Mouse (Mus musculus): ENCODE results near the gene Kif21a. TPM values are rescaled to one million over a fixed set of nuclear protein-coding genes. Genes with fewer than 3 reads are reported as not detected.

Kif21a gene
- polyA plus RNA-seq, 1 experiment from 2014 or later = 63.1 TPM

- Histone ChIP-seq H3K4me1 (replicated peaks) (peaks cover 43% of the 10 kb centered on the region), H3K9me3 (no peaks in the 10 kb centered on the region), H3K27ac (no peak overlapping the region), H3K4me2 (replicated peaks) (peak overlapping the region; percentile 68), H3K9ac (replicated peaks) (peak overlapping the region; percentile 69), H3K27me3 (no peaks in the 10 kb centered on the region), H3K4me3 (replicated peaks) (peak overlapping the region; percentile 76), H3K36me3 (0 out of 2 replicates have a peak, but pooled peaks cover 5% of the 10 kb centered on the region)
- 31% methylated on average over 11 of the region's 11 CpGs for WGBS
- no peak for ATAC-seq
Observed at GRCm38 (mm10) chr15:91047627-91048026, 2.1 kb downstream of the Kif21a start.

GRCm38 (mm10) chr15:91046506-91046905 is 3.2 kb downstream of the Kif21a start:
- WGBS = 64% methylated on average over 8 of the region's 8 CpGs
- H3K27me3 ChIP-seq = no peaks in the 10 kb centered on the region
- no peak overlapping the region for H3K9ac ChIP-seq (replicated peaks)
- H3K4me1 ChIP-seq (replicated peaks) = peaks cover 41% of the 10 kb centered on the region
- H3K36me3 ChIP-seq = peaks cover 5% of the 10 kb centered on the region; the same call in 1 of the 2 replicates
- H3K4me2 ChIP-seq (replicated peaks) = peak overlapping the region; percentile 68
- peak overlapping the region; percentile 76 for H3K4me3 ChIP-seq (replicated peaks)
- H3K27ac ChIP-seq = no peak overlapping the region
- H3K9me3 ChIP-seq = no peaks in the 10 kb centered on the region
- ATAC-seq = no peak

- no peak for ATAC-seq
- Histone ChIP-seq H3K9ac (replicated peaks) (no peak overlapping the region), H3K27ac (no peak overlapping the region), H3K4me3 (replicated peaks) (no peak overlapping the region), H3K4me1 (replicated peaks) (peaks cover 49% of the 10 kb centered on the region), H3K27me3 (no peaks in the 10 kb centered on the region), H3K9me3 (no peaks in the 10 kb centered on the region), H3K4me2 (replicated peaks) (no peak overlapping the region), H3K36me3 (peaks cover 5% of the 10 kb centered on the region; the same call in 1 of the 2 replicates)
- 97% methylated on average over 4 of the region's 4 CpGs for WGBS
Observed at GRCm38 (mm10) chr15:91043263-91043662, 6.5 kb downstream of the Kif21a start.

- Histone ChIP-seq H3K27me3 (no peaks in the 10 kb centered on the region), H3K4me2 (replicated peaks) (no peak overlapping the region), H3K9ac (replicated peaks) (no peak overlapping the region), H3K27ac (no peak overlapping the region; the same call in 1 of the 2 replicates), H3K36me3 (peaks cover 2% of the 10 kb centered on the region; the same call in 1 of the 2 replicates), H3K9me3 (no peaks in the 10 kb centered on the region), H3K4me1 (replicated peaks) (peaks cover 52% of the 10 kb centered on the region), H3K4me3 (replicated peaks) (no peak overlapping the region)
- no peak for ATAC-seq
- WGBS = 75% methylated on average over 5 of the region's 5 CpGs
Observed at GRCm38 (mm10) chr15:91038860-91039259, 10.9 kb downstream of the Kif21a start.

- Histone ChIP-seq H3K4me1 (replicated peaks) (peaks cover 46% of the 10 kb centered on the region), H3K36me3 (peaks cover 13% of the 10 kb centered on the region), H3K9me3 (peaks cover 3% of the 10 kb centered on the region), H3K9ac (replicated peaks) (no peak overlapping the region), H3K27me3 (no peaks in the 10 kb centered on the region), H3K4me3 (replicated peaks) (no peak overlapping the region), H3K4me2 (replicated peaks) (no peak overlapping the region), H3K27ac (peak overlapping the region; percentile 35)
- no peak for ATAC-seq
- 53% methylated on average over 4 of the region's 4 CpGs for WGBS
Observed at GRCm38 (mm10) chr15:91034090-91034489, 15.7 kb downstream of the Kif21a start.

- no peak for ATAC-seq
- peaks cover 3% of the 10 kb centered on the region for H3K9me3 ChIP-seq
- H3K4me2 ChIP-seq (replicated peaks) = no peak overlapping the region
- H3K4me1 ChIP-seq (replicated peaks) = peaks cover 41% of the 10 kb centered on the region
- peaks cover 13% of the 10 kb centered on the region for H3K36me3 ChIP-seq
- no peaks in the 10 kb centered on the region for H3K27me3 ChIP-seq
- H3K4me3 ChIP-seq (replicated peaks) = no peak overlapping the region
- no peak overlapping the region for H3K27ac ChIP-seq
- H3K9ac ChIP-seq (replicated peaks) = no peak overlapping the region
- WGBS = 68% methylated on average over 6 of the region's 6 CpGs
Observed at GRCm38 (mm10) chr15:91033529-91033928, 16.2 kb downstream of the Kif21a start.

GRCm38 (mm10) chr15:91028962-91029361 is 20.8 kb downstream of the Kif21a start:
- 89% methylated on average over 10 of the region's 10 CpGs for WGBS
- peaks cover 22% of the 10 kb centered on the region for H3K4me1 ChIP-seq (replicated peaks)

GRCm38 (mm10) chr15:91028494-91028893 is 21.3 kb downstream of the Kif21a start:
- Histone ChIP-seq H3K9ac (replicated peaks) (no peak overlapping the region), H3K27ac (no peak overlapping the region), H3K4me3 (replicated peaks) (no peak overlapping the region), H3K4me1 (replicated peaks) (peaks cover 18% of the 10 kb centered on the region), H3K9me3 (peaks cover 3% of the 10 kb centered on the region), H3K36me3 (peaks cover 15% of the 10 kb centered on the region), H3K27me3 (no peaks in the 10 kb centered on the region), H3K4me2 (replicated peaks) (no peak overlapping the region)
- ATAC-seq = no peak
- WGBS = 86% methylated on average over 10 of the region's 10 CpGs

More at GRCm38 (mm10) chr15:91028962-91029361, 20.8 kb downstream of the Kif21a start:
- Histone ChIP-seq H3K4me3 (replicated peaks) (no peak overlapping the region), H3K27ac (no peak overlapping the region), H3K9me3 (peaks cover 3% of the 10 kb centered on the region), H3K27me3 (no peaks in the 10 kb centered on the region), H3K4me2 (replicated peaks) (no peak overlapping the region), H3K36me3 (peaks cover 15% of the 10 kb centered on the region), H3K9ac (replicated peaks) (no peak overlapping the region)
- no peak for ATAC-seq

GRCm38 (mm10) chr15:91022276-91022675 is 27.5 kb downstream of the Kif21a start:
- Histone ChIP-seq H3K36me3 (peaks cover under 1% of the 10 kb centered on the region; the same call in 1 of the 2 replicates), H3K4me1 (replicated peaks) (peaks cover 55% of the 10 kb centered on the region), H3K9ac (replicated peaks) (no peak overlapping the region), H3K27ac (peak overlapping the region; percentile 67), H3K27me3 (no peaks in the 10 kb centered on the region), H3K4me2 (replicated peaks) (no peak overlapping the region), H3K9me3 (no peaks in the 10 kb centered on the region), H3K4me3 (replicated peaks) (no peak overlapping the region)
- ATAC-seq = no peak
- WGBS = 42% methylated on average over 8 of the region's 8 CpGs

- peak overlapping the region; percentile 49 for H3K4me2 ChIP-seq (replicated peaks)
- WGBS = 6% methylated on average over 3 of the region's 3 CpGs
- H3K9me3 ChIP-seq = no peaks in the 10 kb centered on the region
- peaks cover 77% of the 10 kb centered on the region for H3K4me1 ChIP-seq (replicated peaks)
- no peak overlapping the region for H3K4me3 ChIP-seq (replicated peaks)
- H3K27ac ChIP-seq = peak overlapping the region; percentile 93
- H3K27me3 ChIP-seq = no peaks in the 10 kb centered on the region
- no peaks in the 10 kb centered on the region; the same call in 1 of the 2 replicates for H3K36me3 ChIP-seq
- no peak overlapping the region for H3K9ac ChIP-seq (replicated peaks)
- no peak for ATAC-seq
Observed at GRCm38 (mm10) chr15:91018861-91019187, 30.9 kb downstream of the Kif21a start.

GRCm38 (mm10) chr15:91018161-91018860 is 31.4 kb downstream of the Kif21a start:
- Histone ChIP-seq H3K9me3 (no peaks in the 10 kb centered on the region), H3K36me3 (no peaks in the 10 kb centered on the region; the same call in 1 of the 2 replicates), H3K27me3 (no peaks in the 10 kb centered on the region), H3K27ac (peak overlapping the region; percentile 93), H3K4me3 (replicated peaks) (peak overlapping the region; percentile 28; the same call in 1 of the 2 replicates), H3K4me1 (replicated peaks) (peaks cover 81% of the 10 kb centered on the region), H3K4me2 (replicated peaks) (peak overlapping the region; percentile 49), H3K9ac (replicated peaks) (peak overlapping the region; percentile 63)
- WGBS = 4% methylated on average over 9 of the region's 9 CpGs
- peak; percentile 77 for ATAC-seq

- no peaks in the 10 kb centered on the region for H3K27me3 ChIP-seq
- 6% methylated on average over 23 of the region's 23 CpGs for WGBS
- H3K4me3 ChIP-seq (replicated peaks) = peak overlapping the region; percentile 28
- H3K27ac ChIP-seq = peak overlapping the region; percentile 93
- no peaks in the 10 kb centered on the region; the same call in 1 of the 2 replicates for H3K36me3 ChIP-seq
- peaks cover 83% of the 10 kb centered on the region for H3K4me1 ChIP-seq (replicated peaks)
- ATAC-seq = peak; percentile 74
- H3K9ac ChIP-seq (replicated peaks) = peak overlapping the region; percentile 63
- H3K9me3 ChIP-seq = no peaks in the 10 kb centered on the region
- H3K4me2 ChIP-seq (replicated peaks) = peak overlapping the region; percentile 49
Observed at GRCm38 (mm10) chr15:91017261-91018160, 32.2 kb downstream of the Kif21a start.
